In the genomic region with DNA sequence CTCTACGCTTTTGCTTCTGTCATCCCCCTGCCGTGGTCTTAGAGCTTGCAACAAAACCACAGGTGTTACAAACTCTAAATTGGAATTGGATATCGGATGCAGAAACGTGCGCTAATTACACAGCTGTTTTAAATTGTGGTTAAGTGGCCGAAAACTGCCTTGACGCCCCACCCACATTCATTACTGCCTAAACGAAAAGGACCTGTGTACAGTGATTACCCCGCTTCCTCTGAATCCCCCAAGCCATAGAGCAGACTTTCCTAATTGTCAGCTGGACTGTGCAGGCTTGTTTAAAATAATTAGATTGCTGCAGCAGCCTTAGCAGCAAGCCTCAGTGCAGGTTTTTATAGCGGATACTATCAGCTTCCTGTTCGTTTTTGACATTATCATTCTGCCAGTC, we compare ENCODE assay signal across 9 mouse cellular contexts.
A peak's percentile ranks its signal among the peaks of the same experiment; 100 is the strongest.
DNase-seq lines count a peak whose midpoint lies in the region; ATAC-seq and TF ChIP-seq lines count a peak whose summit lies in the region.
"Had no signal": no experiment of that assay in that cellular context is flagged by ENCODE, and none has a peak within 500 bp of the region (broad histone marks: within the 10 kb centered on the region; RNA-seq: fewer than 3 reads in every experiment).

No protein-coding gene starts in this region.

- no peaks in the 10 kb centered on the region for H3K27me3 ChIP-seq in liver, embryonic 11.5 days (replicated peaks; ENCODE audit: control insufficient read depth, insufficient read depth, low read length)
- no peaks in the 10 kb centered on the region for H3K27me3 ChIP-seq in liver, postnatal 0 days (ENCODE audit: insufficient read depth, low read length)

- no peak for TF ChIP-seq EP300 in liver, postnatal 0 days (IDR thresholded peaks at IDR 0.05; ENCODE audit: low read depth)

- H3K9ac ChIP-seq in liver, embryonic 11.5 days (ENCODE audit: low read depth, low read length) = no peak overlapping the region
- no peak overlapping the region for H3K9ac ChIP-seq in liver, postnatal 0 days (replicated peaks)

- H3K4me2 ChIP-seq in liver, embryonic 11.5 days = peak overlapping the region; percentile 41
- H3K4me2 ChIP-seq in liver, postnatal 0 days (ENCODE audit: low read depth, low read length) = no peak overlapping the region

- no peak overlapping the region for H3K4me3 ChIP-seq in liver, embryonic 11.5 days (ENCODE audit: low read depth, low read length)
- no peak overlapping the region for H3K4me3 ChIP-seq in liver, postnatal 0 days (ENCODE audit: low read depth, low read length)

- peak; percentile 2 for DNase-seq in adrenal gland, postnatal 10 days
- DNase-seq in adrenal gland, adult 2 months = no peak
- no peak for DNase-seq in liver, embryonic 11.5 days (ENCODE audit: low spot score)
- DNase-seq in liver, postnatal 0 days = no peak
- DNase-seq in hindlimb bud, embryonic 11.5 days (ENCODE audit: extremely low spot score, low read depth, low spot score) = peak; percentile 64
- peak; percentile 68 for DNase-seq in retina, embryonic 14.5 days (ENCODE audit: low spot score)
- no peak for DNase-seq in thymus, postnatal 4 days
- no peak for DNase-seq in cerebellum, postnatal 14 days
- DNase-seq: kidney, adult 11 months had no signal

- H3K27ac ChIP-seq in liver, embryonic 11.5 days (ENCODE audit: low read depth, low read length) = no peak overlapping the region
- H3K27ac ChIP-seq in liver, postnatal 0 days (ENCODE audit: low read depth) = no peak overlapping the region

- TF ChIP-seq CTCF in liver, postnatal 0 days (IDR thresholded peaks at IDR 0.05; ENCODE audit: low read depth) = no peak

- no peaks in the 10 kb centered on the region for H3K36me3 ChIP-seq in liver, embryonic 11.5 days (ENCODE audit: control insufficient read depth, insufficient read depth, low read length)
- H3K36me3 ChIP-seq in liver, postnatal 0 days (replicated peaks; ENCODE audit: insufficient read depth, low read length) = no peaks in the 10 kb centered on the region

- H3K4me1 ChIP-seq in liver, embryonic 11.5 days (replicated peaks; ENCODE audit: control insufficient read depth, insufficient read depth, low read length) = no peaks in the 10 kb centered on the region
- H3K4me1 ChIP-seq in liver, postnatal 0 days (ENCODE audit: insufficient read depth) = no peaks in the 10 kb centered on the region

- ATAC-seq in liver, embryonic 11.5 days (replicated peaks; ENCODE audit: low FRiP score) = no peak
- no peak for ATAC-seq in liver, postnatal 0 days

- 57% methylated on average over 11 of the region's 11 CpGs for WGBS in liver, embryonic 11.5 days
- WGBS in liver, postnatal 0 days (ENCODE audit: insufficient replicate concordance) = 58% methylated on average over 11 of the region's 11 CpGs

- no peaks in the 10 kb centered on the region for H3K9me3 ChIP-seq in liver, embryonic 11.5 days (ENCODE audit: control insufficient read depth, low read length)
- H3K9me3 ChIP-seq in liver, postnatal 0 days (ENCODE audit: low read length) = no peaks in the 10 kb centered on the region

Comparison
In these comparisons a context has a peak if more than half of its experiments do, and no peak if none do; other contexts are left out.
1. DNase-seq: peak in adrenal gland, postnatal 10 days (single experiment), hindlimb bud, embryonic 11.5 days (single experiment) and retina, embryonic 14.5 days (single experiment); none in adrenal gland, adult 2 months (single experiment), liver, embryonic 11.5 days (single experiment), liver, postnatal 0 days (single experiment), thymus, postnatal 4 days (single experiment) and cerebellum, postnatal 14 days (0 of 2).